Mouse (Mus musculus): ENCODE measurements around the gene Elavl4. TPM values are rescaled to one million over a fixed set of nuclear protein-coding genes. Genes with fewer than 3 reads are reported as not detected.
A peak's percentile ranks its signal among the peaks of the same experiment; 100 is the strongest.

The Elavl4 gene
- polyA plus RNA-seq, 1 experiment = not detected

DNA sequence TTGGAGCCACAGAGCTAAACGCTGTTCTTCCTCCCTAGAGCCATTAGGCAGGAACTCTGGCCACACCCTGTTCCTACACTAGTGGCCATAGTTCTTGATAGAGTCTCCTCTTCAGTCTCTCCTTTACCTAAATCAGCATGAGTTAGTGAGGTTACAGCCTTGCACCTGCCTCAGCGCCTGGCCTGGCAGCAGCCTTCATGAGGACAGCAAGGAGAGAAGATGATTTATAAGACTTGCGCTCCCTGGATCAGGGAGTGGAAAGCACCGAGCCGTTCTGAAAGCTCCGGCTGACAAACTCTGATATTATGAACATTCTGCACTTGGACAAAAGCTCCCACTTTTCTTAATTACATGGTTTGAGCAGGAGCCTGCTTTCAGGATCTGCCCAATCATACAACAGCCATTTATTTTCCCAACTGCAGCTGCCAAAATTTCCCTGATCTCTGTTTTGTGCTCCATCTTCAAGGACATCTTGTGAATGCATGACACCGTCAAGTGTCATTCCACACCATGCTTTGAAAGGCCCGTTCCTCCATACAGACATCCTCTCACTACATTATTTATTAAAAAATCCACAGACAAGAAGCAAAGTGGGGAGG is 87.3 kb downstream of the Elavl4 start:
- Histone ChIP-seq H3ac (ENCODE audit: control insufficient read depth, insufficient read length) (no peak overlapping the region), H3K36me3 (ENCODE audit: control insufficient read depth, insufficient read depth) (no peaks in the 10 kb centered on the region), H3K79me2 (ENCODE audit: control insufficient read depth, insufficient read depth) (no peaks in the 10 kb centered on the region), H3K4me3 (no peak overlapping the region), H3K4me2 (ENCODE audit: low read depth) (no peak overlapping the region), H3K27me3 (ENCODE audit: control insufficient read depth, insufficient read depth, insufficient read length) (no peaks in the 10 kb centered on the region)
- no peak for TF ChIP-seq REST (IDR thresholded peaks at IDR 0.05; ENCODE audit: insufficient read depth, insufficient read length)
- no peak for TF ChIP-seq MAX (IDR thresholded peaks at IDR 0.05; ENCODE audit: low read depth)
- TF ChIP-seq USF1 (IDR thresholded peaks at IDR 0.05; ENCODE audit: low read depth) = no peak
- TF ChIP-seq MYOD1 (IDR thresholded peaks at IDR 0.05; ENCODE audit: control insufficient read depth in 1 of 3, insufficient read length in 2 of 3, low read depth in 2 of 3) = no peak
- no peak for TF ChIP-seq TCF12 (IDR thresholded peaks at IDR 0.05; ENCODE audit: insufficient read depth, poor library complexity, severe bottlenecking)
- TF ChIP-seq POLR2A (IDR thresholded peaks at IDR 0.05; ENCODE audit: insufficient read length, low read depth) = no peak

GRCm38 (mm10) chr4:110257360-110257759 is 94.3 kb downstream of the Elavl4 start:
- Histone ChIP-seq H3K4me2 (ENCODE audit: low read depth) (no peak overlapping the region), H3K79me2 (ENCODE audit: control insufficient read depth, insufficient read depth) (no peaks in the 10 kb centered on the region), H3K36me3 (ENCODE audit: control insufficient read depth, insufficient read depth) (no peaks in the 10 kb centered on the region), H3K27me3 (ENCODE audit: control insufficient read depth, insufficient read depth, insufficient read length) (no peaks in the 10 kb centered on the region), H3ac (ENCODE audit: control insufficient read depth, insufficient read length) (no peak overlapping the region), H3K4me3 (no peak overlapping the region)
- no peak for TF ChIP-seq TCF3 (IDR thresholded peaks at IDR 0.05; ENCODE audit: insufficient read length, low read depth)

GRCm38 (mm10) chr4:110255617-110256016 is 96.1 kb downstream of the Elavl4 start:
- H3K79me2 ChIP-seq (ENCODE audit: control insufficient read depth, insufficient read depth) = no peaks in the 10 kb centered on the region
- peak overlapping the region; percentile 30 for H3K4me2 ChIP-seq (ENCODE audit: low read depth)
- H3K36me3 ChIP-seq (ENCODE audit: control insufficient read depth, insufficient read depth) = no peaks in the 10 kb centered on the region
- no peak overlapping the region for H3ac ChIP-seq (ENCODE audit: control insufficient read depth, insufficient read length)
- TF ChIP-seq REST (IDR thresholded peaks at IDR 0.05; ENCODE audit: insufficient read depth, insufficient read length) (no peak), USF1 (IDR thresholded peaks at IDR 0.05; ENCODE audit: low read depth) (no peak)
- no peaks in the 10 kb centered on the region for H3K27me3 ChIP-seq (ENCODE audit: control insufficient read depth, insufficient read depth, insufficient read length)
- H3K4me3 ChIP-seq = no peak overlapping the region

DNA sequence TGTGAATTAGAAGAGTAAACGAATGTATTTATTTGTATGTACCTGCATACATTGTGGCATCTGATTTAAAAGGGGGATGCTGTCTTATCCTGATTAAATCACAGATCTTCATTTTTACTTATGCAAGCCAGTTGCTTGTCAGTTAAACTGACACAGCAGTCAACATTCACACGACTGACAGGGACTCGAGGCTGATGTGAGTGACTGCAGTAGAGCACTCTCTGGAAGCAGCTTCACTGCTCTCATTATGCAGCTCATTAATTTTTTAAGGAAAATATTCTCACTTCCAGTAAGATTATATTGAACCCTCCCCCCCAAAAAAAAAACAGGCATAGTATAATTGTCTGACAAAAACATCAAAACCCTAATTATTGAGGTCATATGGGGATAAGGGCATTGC is 101.7 kb downstream of the Elavl4 start:
- Histone ChIP-seq H3K36me3 (ENCODE audit: control insufficient read depth, insufficient read depth) (no peaks in the 10 kb centered on the region), H3K27me3 (ENCODE audit: control insufficient read depth, insufficient read depth, insufficient read length) (no peaks in the 10 kb centered on the region), H3K79me2 (ENCODE audit: control insufficient read depth, insufficient read depth) (no peaks in the 10 kb centered on the region), H3K4me2 (ENCODE audit: low read depth) (no peak overlapping the region), H3K4me3 (no peak overlapping the region), H3ac (ENCODE audit: control insufficient read depth, insufficient read length) (no peak overlapping the region)
- TF ChIP-seq MYOG (IDR thresholded peaks at IDR 0.05; ENCODE audit: control insufficient read depth in 1 of 3, insufficient read depth in 1 of 3, insufficient read length in 2 of 3, low read depth in 2 of 3) = no peak
- TF ChIP-seq MAX (IDR thresholded peaks at IDR 0.05; ENCODE audit: low read depth) = no peak
- no peak for TF ChIP-seq POLR2AphosphoS2 (IDR thresholded peaks at IDR 0.05; ENCODE audit: insufficient read length, low read depth)
- TF ChIP-seq USF1 (IDR thresholded peaks at IDR 0.05; ENCODE audit: low read depth) = no peak
- TF ChIP-seq MYOD1 (IDR thresholded peaks at IDR 0.05; ENCODE audit: control insufficient read depth in 1 of 3, insufficient read length in 2 of 3, low read depth in 2 of 3) = no peak
- no peak for TF ChIP-seq TCF3 (IDR thresholded peaks at IDR 0.05; ENCODE audit: insufficient read length, low read depth)
- no peak for TF ChIP-seq POLR2A (IDR thresholded peaks at IDR 0.05; ENCODE audit: insufficient read length, low read depth)
- no peak for TF ChIP-seq CEBPB (IDR thresholded peaks at IDR 0.05; ENCODE audit: insufficient read depth, poor library complexity, severe bottlenecking)
- no peak for TF ChIP-seq TCF12 (IDR thresholded peaks at IDR 0.05; ENCODE audit: insufficient read depth, poor library complexity, severe bottlenecking)
- TF ChIP-seq REST (IDR thresholded peaks at IDR 0.05; ENCODE audit: insufficient read depth, insufficient read length) = no peak
- no peak for TF ChIP-seq E2F4 (IDR thresholded peaks at IDR 0.05; ENCODE audit: insufficient read depth)
- TF ChIP-seq SRF (IDR thresholded peaks at IDR 0.05; ENCODE audit: control insufficient read depth, insufficient read length, low read depth) = no peak

GRCm38 (mm10) chr4:110242879-110243278 is 108.8 kb downstream of the Elavl4 start:
- TF ChIP-seq POLR2A (IDR thresholded peaks at IDR 0.05; ENCODE audit: insufficient read length, low read depth) (no peak), CEBPB (IDR thresholded peaks at IDR 0.05; ENCODE audit: insufficient read depth, poor library complexity, severe bottlenecking) (no peak), SRF (IDR thresholded peaks at IDR 0.05; ENCODE audit: control insufficient read depth, insufficient read length, low read depth) (no peak), TCF3 (IDR thresholded peaks at IDR 0.05; ENCODE audit: insufficient read length, low read depth) (no peak)
- no peaks in the 10 kb centered on the region for H3K36me3 ChIP-seq (ENCODE audit: control insufficient read depth, insufficient read depth)
- no peak overlapping the region for H3K4me2 ChIP-seq (ENCODE audit: low read depth)
- H3ac ChIP-seq (ENCODE audit: control insufficient read depth, insufficient read length) = no peak overlapping the region
- no peak overlapping the region for H3K4me3 ChIP-seq
- peaks cover 7% of the 10 kb centered on the region for H3K27me3 ChIP-seq (ENCODE audit: control insufficient read depth, insufficient read depth, insufficient read length)
- no peaks in the 10 kb centered on the region for H3K79me2 ChIP-seq (ENCODE audit: control insufficient read depth, insufficient read depth)

- H3ac ChIP-seq (ENCODE audit: control insufficient read depth, insufficient read length) = no peak overlapping the region
- H3K79me2 ChIP-seq (ENCODE audit: control insufficient read depth, insufficient read depth) = no peaks in the 10 kb centered on the region
- no peak overlapping the region for H3K4me2 ChIP-seq (ENCODE audit: low read depth)
- H3K36me3 ChIP-seq (ENCODE audit: control insufficient read depth, insufficient read depth) = no peaks in the 10 kb centered on the region
- no peaks in the 10 kb centered on the region for H3K27me3 ChIP-seq (ENCODE audit: control insufficient read depth, insufficient read depth, insufficient read length)
- TF ChIP-seq REST (IDR thresholded peaks at IDR 0.05; ENCODE audit: insufficient read depth, insufficient read length) (no peak), POLR2AphosphoS2 (IDR thresholded peaks at IDR 0.05; ENCODE audit: insufficient read length, low read depth) (no peak), MYOG (IDR thresholded peaks at IDR 0.05; ENCODE audit: control insufficient read depth in 1 of 3, insufficient read depth in 1 of 3, insufficient read length in 2 of 3, low read depth in 2 of 3) (no peak), MYOD1 (IDR thresholded peaks at IDR 0.05; ENCODE audit: control insufficient read depth in 1 of 3, insufficient read length in 2 of 3, low read depth in 2 of 3) (no peak), MAX (IDR thresholded peaks at IDR 0.05; ENCODE audit: low read depth) (no peak), TCF12 (IDR thresholded peaks at IDR 0.05; ENCODE audit: insufficient read depth, poor library complexity, severe bottlenecking) (no peak), TCF3 (IDR thresholded peaks at IDR 0.05; ENCODE audit: insufficient read length, low read depth) (no peak), USF1 (IDR thresholded peaks at IDR 0.05; ENCODE audit: low read depth) (no peak), POLR2A (IDR thresholded peaks at IDR 0.05; ENCODE audit: insufficient read length, low read depth) (no peak), CEBPB (IDR thresholded peaks at IDR 0.05; ENCODE audit: insufficient read depth, poor library complexity, severe bottlenecking) (no peak)
- no peak overlapping the region for H3K4me3 ChIP-seq
Measured at GRCm38 (mm10) chr4:110234554-110234953, 117.2 kb downstream of the Elavl4 start.

Data from myocyte (in vitro differentiated cells).